Mouse (Mus musculus) liver, postnatal 0 days (tissue): ENCODE data around the gene Zfp974. TPM values are rescaled to one million over a fixed set of nuclear protein-coding genes. Genes with fewer than 3 reads are reported as not detected.
"Not testable (repeated sequence)": the region's sequence is repeated elsewhere in the genome, so short reads cannot be mapped to it uniquely, and the experiment has no call there.

Source experiments
- ATAC-seq: fragments of 200-750 bp; cut with Nextera tagmentation; 2 replicates; pipeline ENCODE4 v1.8.0; 2017; ENCODE audit warnings: mild to moderate bottlenecking, moderate library complexity
- DNase-seq: peaks from one replicate; pipeline ENCODE4 v3.0.0-alpha.2; 2016
- H3K27ac ChIP-seq: fragments of 300-500 bp; sonication (generic); 2 replicates; pipeline ENCODE4 v1.5.1; 2014; ENCODE audit warnings: antibody characterized with exemption, moderate library complexity, mild to moderate bottlenecking, low read depth
- H3K27me3 ChIP-seq: fragments of 300-500 bp; sonication (generic); 2 replicates; pipeline ENCODE4 v1.6.1; 2014; ENCODE audit warnings: low read length, control low read depth, mixed read lengths; ENCODE audit not compliant: insufficient read depth
- H3K36me3 ChIP-seq: fragments of 300-500 bp; sonication (generic); replicated peaks from 2 replicates; pipeline ENCODE4 v1.6.1; 2014; ENCODE audit warnings: mild to moderate bottlenecking, control low read depth, low read length, moderate library complexity, mixed read lengths; ENCODE audit not compliant: insufficient read depth
- H3K4me1 ChIP-seq: fragments of 300-500 bp; sonication (generic); 2 replicates; pipeline ENCODE4 v1.6.1; 2014; ENCODE audit warnings: antibody characterized with exemption, mild to moderate bottlenecking, control low read depth; ENCODE audit not compliant: insufficient read depth
- H3K4me2 ChIP-seq: fragments of 300-500 bp; sonication (generic); 2 replicates; pipeline ENCODE4 v1.6.1; 2014; ENCODE audit warnings: low read depth, mild to moderate bottlenecking, low read length, moderate library complexity, mixed read lengths
- H3K4me3 ChIP-seq: fragments of 300-500 bp; sonication (generic); 2 replicates; pipeline ENCODE4 v1.5.1; 2014; ENCODE audit warnings: low read depth, low read length
- H3K9ac ChIP-seq: fragments of 300-500 bp; sonication (generic); replicated peaks from 2 replicates; pipeline ENCODE4 v1.6.1; 2014; ENCODE audit warnings: mild to moderate bottlenecking, moderate library complexity
- H3K9me3 ChIP-seq: fragments of 300-500 bp; sonication (generic); 2 replicates; pipeline ENCODE4 v1.6.1; 2016; ENCODE audit warnings: mild to moderate bottlenecking, control low read depth, low read length, mixed read lengths
- CTCF ChIP-seq: sonication (generic); IDR thresholded peaks from 2 replicates; pipeline ENCODE4 v1.5.1; 2016; ENCODE audit warnings: antibody characterized with exemption, low read depth
- EP300 ChIP-seq: IDR thresholded peaks from 2 replicates; pipeline ENCODE4 v1.6.1; 2016; ENCODE audit warnings: antibody characterized with exemption, low read depth, mild to moderate bottlenecking
- WGBS: fragments of 180-500 bp; shearing (Covaris S2); extraction: QIAGEN DNeasy Blood & Tissue Kit; methylation state at CpG from one replicate; pipeline ENCODE4 v1.1.7; 2014; ENCODE audit not compliant: insufficient replicate concordance; 5-methylcytosine and 5-hydroxymethylcytosine counted together
- polyA plus RNA-seq: library from polyadenylated mRNA; unstranded; fragments of >200 nt; fragmentation: Nextera tagmentation; extraction: Ambion mirVana; gene quantifications from 2 replicates; pipeline ENCODE4 v1.2.1, GENCODE M21; 2015

Zfp974 gene
- polyA plus RNA-seq, 1 experiment from 2014 or later: 1.2 TPM

GRCm38 (mm10) chr7:27905061-27905848 is 24.0 kb downstream of the Zfp974 start:
- 71% methylated on average over 11 of the region's 11 CpGs for WGBS
- no peaks in the 10 kb centered on the region for H3K4me1 ChIP-seq
- H3K36me3 ChIP-seq: no peaks in the 10 kb centered on the region
- H3K27ac ChIP-seq: no peak overlapping the region
- H3K9ac ChIP-seq: no peak overlapping the region
- no peak overlapping the region for H3K4me2 ChIP-seq
- H3K9me3 ChIP-seq: no peaks in the 10 kb centered on the region
- DNase-seq (no peak), ATAC-seq (no peak)
- no peak overlapping the region for H3K4me3 ChIP-seq
- TF ChIP-seq EP300 (no peak), CTCF (no peak)
- H3K27me3 ChIP-seq: no peaks in the 10 kb centered on the region

DNA sequence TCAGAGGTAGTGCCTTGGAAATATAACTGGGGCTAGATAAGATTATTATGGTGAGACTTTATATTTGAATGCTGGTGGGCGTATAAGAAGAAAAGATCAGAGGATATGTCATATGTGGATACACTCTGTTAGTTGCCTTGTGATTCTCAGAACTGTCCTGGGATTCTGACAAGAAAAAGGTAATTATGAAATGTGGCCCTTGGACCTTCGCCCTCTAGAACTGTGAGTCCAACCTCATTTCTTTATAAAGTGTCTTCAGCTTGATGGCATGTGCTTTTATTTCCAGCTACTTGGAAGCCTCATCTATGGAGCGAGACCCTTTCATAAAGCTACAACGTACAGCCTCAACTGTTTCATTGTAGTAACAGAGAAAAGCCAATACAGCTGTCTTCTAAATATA is 28.7 kb downstream of the Zfp974 start:
- no peak for DNase-seq
- no peak for ATAC-seq
- TF ChIP-seq CTCF (no peak), EP300 (no peak)
- Histone ChIP-seq H3K36me3 (no peaks in the 10 kb centered on the region), H3K27ac (no peak overlapping the region), H3K4me1 (no peaks in the 10 kb centered on the region), H3K4me3 (no peak overlapping the region), H3K4me2 (no peak overlapping the region), H3K9ac (no peak overlapping the region), H3K9me3 (no peaks in the 10 kb centered on the region), H3K27me3 (no peaks in the 10 kb centered on the region)
- 79% methylated on average over 4 of the region's 4 CpGs for WGBS

- Histone ChIP-seq H3K27me3 (no peaks in the 10 kb centered on the region), H3K4me1 (no peaks in the 10 kb centered on the region), H3K27ac (no peak overlapping the region), H3K9ac (no peak overlapping the region), H3K36me3 (peaks cover 14% of the 10 kb centered on the region), H3K4me2 (no peak overlapping the region), H3K9me3 (peaks cover 5% of the 10 kb centered on the region; the same call in 1 of the 2 replicates), H3K4me3 (no peak overlapping the region)
- DNase-seq (no peak), ATAC-seq (no peak)
- TF ChIP-seq CTCF (no peak), EP300 (no peak)
- 82% methylated on average over 4 of the region's 4 CpGs for WGBS
Measured at GRCm38 (mm10) chr7:27881721-27882120, 47.5 kb downstream of the Zfp974 start.

GRCm38 (mm10) chr7:27862578-27862977 is 66.7 kb downstream of the Zfp974 start:
- 80% methylated on average over 5 of the region's 5 CpGs for WGBS
- H3K27ac ChIP-seq, H3K9me3 ChIP-seq, H3K4me2 ChIP-seq, H3K27me3 ChIP-seq, H3K4me3 ChIP-seq, DNase-seq, H3K9ac ChIP-seq, ATAC-seq, H3K4me1 ChIP-seq: not testable (repeated sequence)
- H3K36me3 ChIP-seq: peaks cover 17% of the 10 kb centered on the region

- Histone ChIP-seq H3K27ac (peak overlapping the region; percentile 82), H3K4me3 (peak overlapping the region; percentile 71), H3K36me3 (peaks cover 10% of the 10 kb centered on the region), H3K27me3 (no peaks in the 10 kb centered on the region), H3K9me3 (no peaks in the 10 kb centered on the region), H3K4me1 (peaks cover 6% of the 10 kb centered on the region; the same call in 1 of the 2 replicates), H3K4me2 (peak overlapping the region; percentile 90), H3K9ac (peak overlapping the region; percentile 76)
- under 1% methylated on average over 22 of the region's 22 CpGs for WGBS
- no peak for TF ChIP-seq CTCF
- TF ChIP-seq EP300: no peak
- DNase-seq (peak; percentile 78), ATAC-seq (peak; percentile 94)
Measured at GRCm38 (mm10) chr7:27860396-27861235, 68.6 kb downstream of the Zfp974 start.
